Mouse (Mus musculus) limb, embryonic 12.5 days (tissue): Measurements from ENCODE around the gene Fbxw11. TPM values are rescaled to one million over a fixed set of nuclear protein-coding genes. Genes with fewer than 3 reads are reported as not detected.
A peak's percentile ranks its signal among the peaks of the same experiment; 100 is the strongest.
"Not testable (repeated sequence)": the region's sequence is repeated elsewhere in the genome, so short reads cannot be mapped to it uniquely, and the experiment has no call there.

Experiments
- ATAC-seq: fragments of 200-750 bp; cut with Nextera tagmentation; 2 replicates; pipeline ENCODE4 v1.8.0; 2017; ENCODE audit warnings: low read depth, moderate TSS enrichment; ENCODE audit not compliant: insufficient number of reproducible peaks, insufficient read depth, low FRiP score, low TSS enrichment
- H3K27ac ChIP-seq: fragments of 300-500 bp; sonication (generic); 2 replicates; pipeline ENCODE4 v1.5.1; 2016; ENCODE audit warnings: mild to moderate bottlenecking, moderate library complexity
- H3K27me3 ChIP-seq: fragments of 300-500 bp; sonication (generic); 2 replicates; pipeline ENCODE4 v1.6.1; 2016; ENCODE audit warnings: mild to moderate bottlenecking, moderate library complexity
- H3K36me3 ChIP-seq: fragments of 300-500 bp; sonication (generic); 2 replicates; pipeline ENCODE4 v1.6.1; 2016; ENCODE audit warnings: mild to moderate bottlenecking, moderate library complexity
- H3K4me1 ChIP-seq: fragments of 300-500 bp; sonication (generic); replicated peaks from 2 replicates; pipeline ENCODE4 v1.6.1; 2016
- H3K4me2 ChIP-seq: fragments of 300-500 bp; sonication (generic); 2 replicates; pipeline ENCODE4 v1.6.1; 2016; ENCODE audit warnings: mild to moderate bottlenecking, moderate library complexity
- H3K4me3 ChIP-seq: fragments of 300-500 bp; sonication (generic); replicated peaks from 2 replicates; pipeline ENCODE4 v1.5.1; 2016; ENCODE audit warnings: mild to moderate bottlenecking
- H3K9ac ChIP-seq: fragments of 300-500 bp; sonication (generic); replicated peaks from 2 replicates; pipeline ENCODE4 v1.6.1; 2016; ENCODE audit warnings: mild to moderate bottlenecking, moderate library complexity
- H3K9me3 ChIP-seq: fragments of 300-500 bp; sonication (generic); 2 replicates; pipeline ENCODE4 v1.6.1; 2016; ENCODE audit warnings: mild to moderate bottlenecking, moderate library complexity
- WGBS: fragments of 180-500 bp; shearing (Covaris S2); methylation state at CpG from one replicate; pipeline ENCODE4 v1.1.7; 2016; 5-methylcytosine and 5-hydroxymethylcytosine counted together
- polyA plus RNA-seq: library from polyadenylated mRNA; unstranded; fragments of >200 nt; fragmentation: Nextera tagmentation; extraction: Ambion mirVana; gene quantifications from 2 replicates; pipeline ENCODE4 v1.2.1, GENCODE M21; 2016

The Fbxw11 gene
- polyA plus RNA-seq, 1 experiment from 2014 or later = 91.0 TPM

- Histone ChIP-seq H3K4me3 (no peak overlapping the region), H3K4me2 (no peak overlapping the region), H3K36me3 (peaks cover 16% of the 10 kb centered on the region), H3K9me3 (no peaks in the 10 kb centered on the region), H3K27ac (no peak overlapping the region), H3K4me1 (peaks cover 20% of the 10 kb centered on the region), H3K27me3 (no peaks in the 10 kb centered on the region), H3K9ac (no peak overlapping the region)
- no peak for ATAC-seq
- WGBS = 69% methylated on average over 5 of the region's 5 CpGs
Observed at GRCm38 (mm10) chr11:32714230-32714629, 71.7 kb downstream of the Fbxw11 start.

GRCm38 (mm10) chr11:32714896-32715295 lies 72.4 kb downstream of the Fbxw11 start:
- H3K4me2 ChIP-seq = no peak overlapping the region
- no peak overlapping the region for H3K4me3 ChIP-seq
- no peak overlapping the region for H3K27ac ChIP-seq
- 94% methylated on average over 2 of the region's 2 CpGs for WGBS
- no peaks in the 10 kb centered on the region for H3K27me3 ChIP-seq
- peaks cover 19% of the 10 kb centered on the region for H3K4me1 ChIP-seq
- no peak for ATAC-seq
- H3K9ac ChIP-seq = no peak overlapping the region
- H3K36me3 ChIP-seq = peaks cover 16% of the 10 kb centered on the region
- no peaks in the 10 kb centered on the region for H3K9me3 ChIP-seq

DNA sequence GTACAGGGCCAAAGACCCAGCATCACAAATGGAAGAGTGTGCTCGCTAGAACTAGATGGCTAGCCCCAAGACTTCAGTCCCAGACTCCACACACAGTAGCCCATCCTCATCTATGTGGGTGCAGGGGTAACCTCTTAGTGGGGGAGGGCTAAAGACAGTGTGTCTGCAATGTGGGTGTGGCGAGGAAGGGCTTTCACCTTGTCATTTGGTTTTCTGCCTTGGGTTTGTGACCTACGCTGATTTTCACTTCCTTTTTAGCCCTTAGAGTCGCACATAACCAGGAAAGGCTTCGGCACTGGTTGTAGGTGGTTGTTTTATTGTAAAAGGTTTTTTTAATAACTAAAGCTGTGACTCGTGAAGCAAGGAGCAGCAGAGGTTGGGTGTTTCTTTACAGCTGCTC lies 73.0 kb downstream of the Fbxw11 start:
- Histone ChIP-seq H3K27me3 (no peaks in the 10 kb centered on the region), H3K9me3 (no peaks in the 10 kb centered on the region), H3K36me3 (peaks cover 16% of the 10 kb centered on the region), H3K4me1 (peaks cover 19% of the 10 kb centered on the region), H3K9ac (no peak overlapping the region), H3K27ac (no peak overlapping the region), H3K4me2 (no peak overlapping the region), H3K4me3 (no peak overlapping the region)
- no peak for ATAC-seq
- 68% methylated on average over 6 of the region's 6 CpGs for WGBS

DNA sequence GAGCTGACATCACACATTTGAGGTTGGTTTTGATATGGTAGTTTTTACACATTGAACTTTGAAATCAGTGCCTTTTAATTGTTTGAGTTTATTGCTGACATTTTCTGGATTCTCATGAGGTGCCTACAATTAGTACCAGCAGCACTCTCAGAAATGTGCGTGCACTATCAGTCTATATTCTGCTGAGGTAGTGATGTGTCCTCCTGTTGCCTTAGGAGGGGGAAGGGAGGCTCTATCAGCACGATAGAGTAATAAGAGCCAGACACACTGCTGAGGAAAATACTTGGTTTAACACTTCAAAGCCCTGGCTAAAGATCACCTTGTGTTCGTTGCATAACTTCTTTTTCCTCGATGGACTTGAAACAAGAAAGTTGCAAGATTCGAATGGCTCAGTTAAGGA lies 73.4 kb downstream of the Fbxw11 start:
- 52% methylated on average over 5 of the region's 5 CpGs for WGBS
- Histone ChIP-seq H3K4me1 (peaks cover 22% of the 10 kb centered on the region), H3K27me3 (no peaks in the 10 kb centered on the region), H3K9ac (no peak overlapping the region), H3K36me3 (peaks cover 19% of the 10 kb centered on the region), H3K9me3 (no peaks in the 10 kb centered on the region), H3K4me3 (no peak overlapping the region), H3K4me2 (no peak overlapping the region), H3K27ac (no peak overlapping the region)
- no peak for ATAC-seq

DNA sequence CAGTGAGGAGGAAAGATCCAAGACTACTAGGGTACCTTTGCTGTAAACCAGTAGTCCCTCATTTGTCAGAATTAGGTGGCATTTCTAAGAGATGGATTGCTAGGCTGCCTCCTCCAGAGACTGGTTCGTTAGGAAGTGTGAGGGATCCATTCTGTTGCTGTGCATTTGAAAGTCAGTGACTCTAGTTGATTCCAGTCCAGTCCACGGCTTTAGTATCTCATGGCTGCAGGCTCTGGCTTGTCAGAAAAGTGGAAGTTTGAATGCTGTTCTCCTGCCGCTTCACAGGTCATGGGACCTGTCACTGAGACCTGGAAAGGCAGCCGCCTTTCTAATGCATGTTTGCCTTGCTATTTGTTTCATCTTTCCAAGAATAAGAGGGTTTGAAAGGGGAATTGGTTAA lies 74.4 kb downstream of the Fbxw11 start:
- H3K4me3 ChIP-seq = no peak overlapping the region
- no peak overlapping the region for H3K27ac ChIP-seq
- H3K27me3 ChIP-seq = no peaks in the 10 kb centered on the region
- 73% methylated on average over 4 of the region's 4 CpGs for WGBS
- peaks cover 27% of the 10 kb centered on the region for H3K4me1 ChIP-seq
- ATAC-seq = no peak
- peaks cover 16% of the 10 kb centered on the region for H3K36me3 ChIP-seq
- no peaks in the 10 kb centered on the region for H3K9me3 ChIP-seq
- H3K4me2 ChIP-seq = no peak overlapping the region
- H3K9ac ChIP-seq = no peak overlapping the region

GRCm38 (mm10) chr11:32717711-32718110 lies 75.2 kb downstream of the Fbxw11 start:
- not testable (repeated sequence) for H3K9ac ChIP-seq, ATAC-seq, H3K4me2 ChIP-seq, H3K4me3 ChIP-seq, H3K27me3 ChIP-seq, H3K27ac ChIP-seq, H3K9me3 ChIP-seq
- peaks cover 13% of the 10 kb centered on the region for H3K36me3 ChIP-seq
- H3K4me1 ChIP-seq = peaks cover 31% of the 10 kb centered on the region
- 90% methylated on average over 9 of the region's 9 CpGs for WGBS

- 56% methylated on average over 2 of the region's 2 CpGs for WGBS
- H3K27ac ChIP-seq = no peak overlapping the region
- no peak overlapping the region for H3K4me3 ChIP-seq
- no peak for ATAC-seq
- peaks cover 31% of the 10 kb centered on the region for H3K4me1 ChIP-seq
- H3K36me3 ChIP-seq = peaks cover 12% of the 10 kb centered on the region; the same call in 1 of the 2 replicates
- H3K27me3 ChIP-seq = no peaks in the 10 kb centered on the region
- no peaks in the 10 kb centered on the region for H3K9me3 ChIP-seq
- H3K4me2 ChIP-seq = no peak overlapping the region
- no peak overlapping the region for H3K9ac ChIP-seq
Observed at GRCm38 (mm10) chr11:32718371-32718770, 75.8 kb downstream of the Fbxw11 start.

DNA sequence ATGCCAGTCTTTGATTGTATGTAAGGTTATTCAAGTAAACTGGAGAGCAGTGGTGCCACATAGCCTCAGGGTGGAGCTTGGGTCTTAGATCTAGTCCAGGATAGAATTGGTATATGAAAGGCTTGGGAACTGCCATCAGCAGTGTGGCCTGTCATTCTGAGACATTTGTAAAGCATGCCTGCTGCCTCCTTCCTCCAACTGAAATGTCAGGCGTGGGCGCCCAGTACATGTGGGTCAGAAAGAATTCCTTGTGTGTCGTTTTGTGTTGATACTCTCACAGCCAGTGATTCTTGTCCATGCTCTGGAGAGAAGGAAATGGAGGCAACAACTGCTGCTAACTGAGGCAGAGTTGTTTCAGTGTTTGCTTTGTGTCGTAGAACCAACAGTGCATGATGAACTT lies 76.5 kb downstream of the Fbxw11 start:
- Histone ChIP-seq H3K27ac (no peak overlapping the region), H3K4me1 (peaks cover 31% of the 10 kb centered on the region), H3K4me3 (no peak overlapping the region), H3K9me3 (no peaks in the 10 kb centered on the region), H3K9ac (no peak overlapping the region), H3K27me3 (no peaks in the 10 kb centered on the region), H3K4me2 (no peak overlapping the region), H3K36me3 (peaks cover 12% of the 10 kb centered on the region; the same call in 1 of the 2 replicates)
- no peak for ATAC-seq
- 96% methylated on average over 4 of the region's 4 CpGs for WGBS

- Histone ChIP-seq H3K4me1 (peaks cover 19% of the 10 kb centered on the region), H3K27me3 (no peaks in the 10 kb centered on the region), H3K4me2 (no peak overlapping the region), H3K9ac (no peak overlapping the region), H3K4me3 (no peak overlapping the region), H3K9me3 (no peaks in the 10 kb centered on the region), H3K27ac (no peak overlapping the region), H3K36me3 (peaks cover 23% of the 10 kb centered on the region; the same call in 1 of the 2 replicates)
- 67% methylated on average over 5 of the region's 5 CpGs for WGBS
- ATAC-seq = no peak
Observed at GRCm38 (mm10) chr11:32722653-32723052, 80.1 kb downstream of the Fbxw11 start.

GRCm38 (mm10) chr11:32723287-32723686 lies 80.8 kb downstream of the Fbxw11 start:
- Histone ChIP-seq H3K4me1 (peaks cover 19% of the 10 kb centered on the region), H3K27me3 (no peaks in the 10 kb centered on the region), H3K4me3 (no peak overlapping the region), H3K36me3 (peaks cover 28% of the 10 kb centered on the region; the same call in 1 of the 2 replicates), H3K9ac (no peak overlapping the region), H3K27ac (no peak overlapping the region), H3K4me2 (no peak overlapping the region), H3K9me3 (no peaks in the 10 kb centered on the region)
- WGBS = 93% methylated on average over 2 of the region's 2 CpGs
- ATAC-seq = no peak

- H3K36me3 ChIP-seq = peaks cover 28% of the 10 kb centered on the region; the same call in 1 of the 2 replicates
- ATAC-seq = no peak
- 76% methylated on average over 9 of the region's 9 CpGs for WGBS
- peak overlapping the region; percentile 59; the same call in 1 of the 2 replicates for H3K27ac ChIP-seq
- no peaks in the 10 kb centered on the region for H3K9me3 ChIP-seq
- H3K4me3 ChIP-seq = no peak overlapping the region
- H3K9ac ChIP-seq = no peak overlapping the region
- H3K27me3 ChIP-seq = no peaks in the 10 kb centered on the region
- H3K4me2 ChIP-seq = no peak overlapping the region
- H3K4me1 ChIP-seq = peaks cover 19% of the 10 kb centered on the region
Observed at GRCm38 (mm10) chr11:32725171-32725570, 82.6 kb downstream of the Fbxw11 start.

- Histone ChIP-seq H3K4me3 (no peak overlapping the region), H3K9me3 (no peaks in the 10 kb centered on the region), H3K36me3 (peaks cover 67% of the 10 kb centered on the region), H3K9ac (no peak overlapping the region), H3K27me3 (no peaks in the 10 kb centered on the region), H3K4me2 (no peak overlapping the region), H3K27ac (no peak overlapping the region), H3K4me1 (no peaks in the 10 kb centered on the region)
- 70% methylated on average over 5 of the region's 5 CpGs for WGBS
- no peak for ATAC-seq
Observed at GRCm38 (mm10) chr11:32732467-32732866, 89.9 kb downstream of the Fbxw11 start.
